Mouse (Mus musculus): ENCODE measurements around the gene Tcirg1.

Tcirg1 gene

DNA sequence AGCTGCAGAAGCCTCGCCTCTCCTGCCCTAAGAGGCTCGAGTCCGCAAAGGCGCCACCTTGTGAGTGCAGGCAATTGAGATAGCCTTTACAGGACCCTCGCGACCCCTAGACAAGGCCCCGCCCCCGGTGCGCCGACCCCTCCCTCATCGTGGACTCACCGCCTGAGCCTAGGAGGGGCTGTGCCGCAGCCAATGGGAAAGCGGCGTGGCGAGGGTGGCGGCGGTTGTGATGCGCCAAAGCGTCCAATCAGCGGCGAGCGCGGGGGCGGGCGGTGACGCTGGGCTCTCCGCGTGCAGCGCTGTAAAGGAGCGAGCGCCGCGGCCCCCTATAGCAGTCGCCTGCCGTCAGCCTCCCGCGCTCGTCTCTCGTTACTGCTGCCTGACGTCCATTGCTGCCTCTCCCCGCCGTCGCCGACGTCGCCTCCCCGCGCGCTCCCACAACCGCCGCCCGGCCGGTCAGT lies 55.4 kb downstream of the Tcirg1 start, which contains the start of gene Chka:
Gene Chka, plus strand, starts transcription at position 272 of the 461 bp plus-strand sequence.
- DNase-seq (ENCODE audit: low read depth), result peak; percentile 94

DNA sequence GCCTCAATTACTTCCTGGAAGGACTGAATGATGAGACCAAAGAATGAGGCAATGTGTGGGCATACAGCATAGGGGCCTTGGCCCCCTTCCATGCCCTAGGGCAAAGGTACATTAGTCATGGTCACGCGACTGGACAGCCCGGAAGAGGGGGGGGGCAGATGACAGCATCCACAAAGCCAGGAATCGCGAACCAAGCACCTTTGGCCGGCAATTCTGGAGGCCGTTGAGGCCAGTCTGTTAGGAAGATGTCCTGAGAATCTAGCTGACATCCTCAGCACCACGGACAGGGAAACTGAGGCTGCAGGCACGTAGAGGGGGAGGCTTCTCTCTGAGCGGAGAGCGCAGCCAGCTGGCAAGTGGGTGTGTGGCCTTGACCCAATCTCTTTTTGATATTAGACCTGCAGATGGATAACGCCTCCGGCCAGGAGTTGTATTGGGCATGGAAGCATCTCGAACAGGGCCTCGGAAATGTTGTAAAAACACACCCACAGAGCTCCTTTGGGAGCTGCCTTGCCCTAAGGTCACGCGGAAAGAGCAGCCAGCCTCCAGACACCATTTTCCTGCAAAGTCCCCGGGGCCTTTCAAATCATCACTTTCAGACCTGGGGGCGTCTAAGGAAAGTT lies 56.0 kb downstream of the Tcirg1 start:
- peak; percentile 10 for DNase-seq (ENCODE audit: low read depth)

DNA sequence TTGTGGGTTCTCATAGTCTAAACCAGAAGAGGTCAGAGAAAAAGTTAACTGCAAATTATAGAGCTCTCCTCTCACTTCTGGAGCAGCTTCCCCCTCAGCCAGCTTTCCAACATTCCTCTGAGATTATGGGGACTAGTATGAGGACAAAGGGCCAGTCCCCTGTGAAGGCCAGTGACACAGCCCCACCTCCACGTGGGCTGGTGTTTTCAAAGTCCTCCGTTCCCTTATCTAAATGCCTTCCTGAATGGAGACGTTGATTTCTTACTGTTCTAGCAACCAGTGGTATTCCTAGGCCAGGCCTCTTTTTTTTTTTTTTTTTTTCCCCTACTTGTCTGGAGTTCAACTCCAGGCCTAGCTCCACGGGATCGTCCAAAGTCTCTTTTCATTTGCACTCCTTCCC lies 56.9 kb downstream of the Tcirg1 start:
- no peak for DNase-seq (ENCODE audit: low read depth)

DNA sequence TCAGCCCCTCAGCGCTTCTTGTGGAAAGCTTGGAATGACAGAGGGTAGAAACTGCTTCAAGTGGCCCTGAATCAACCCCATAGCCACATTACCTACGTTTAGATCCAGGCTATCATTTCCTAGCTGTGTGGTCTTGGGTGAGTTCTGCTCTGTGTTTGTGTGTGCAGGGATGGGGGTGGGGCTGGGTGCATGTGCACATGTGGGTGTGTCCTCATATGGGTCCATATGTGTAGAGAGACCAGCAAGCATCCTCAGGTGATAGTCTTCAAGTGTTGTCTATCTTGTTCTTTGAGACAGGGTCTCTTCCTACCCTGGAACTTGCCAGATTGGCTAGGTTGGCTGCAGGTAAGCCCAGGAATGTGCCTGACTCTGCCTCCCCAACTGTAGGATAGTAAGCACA lies 57.7 kb downstream of the Tcirg1 start:
- no peak for DNase-seq (ENCODE audit: low read depth)

DNA sequence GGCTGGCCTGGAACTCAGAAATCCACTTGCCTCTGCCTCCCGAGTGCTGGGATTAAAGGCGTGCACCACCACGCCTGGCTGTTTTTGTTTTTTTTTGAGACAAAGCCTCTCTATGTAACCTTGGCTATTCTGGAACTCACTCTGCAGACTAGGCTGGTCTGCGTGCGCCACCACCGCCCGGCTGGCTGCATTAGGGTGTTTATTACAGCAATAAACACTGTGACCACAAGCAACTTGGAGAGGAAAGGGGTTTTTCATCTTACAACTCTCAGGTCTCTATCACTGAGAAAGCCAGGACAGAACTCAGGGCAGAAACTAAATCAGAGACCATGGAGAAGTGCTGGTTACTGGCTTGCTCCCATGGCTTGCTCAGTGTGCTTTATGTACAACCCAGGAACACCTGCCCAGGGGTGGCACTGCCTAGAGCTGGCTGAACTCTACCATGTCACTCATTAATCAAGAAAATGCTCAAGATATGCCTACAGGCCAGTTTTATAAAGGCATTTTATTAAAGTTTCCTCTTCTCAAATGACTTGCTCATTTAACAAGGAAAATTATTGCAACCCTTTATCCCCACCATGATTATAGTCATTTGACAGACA lies 58.6 kb downstream of the Tcirg1 start:
- no peak for DNase-seq (ENCODE audit: low read depth)

DNA sequence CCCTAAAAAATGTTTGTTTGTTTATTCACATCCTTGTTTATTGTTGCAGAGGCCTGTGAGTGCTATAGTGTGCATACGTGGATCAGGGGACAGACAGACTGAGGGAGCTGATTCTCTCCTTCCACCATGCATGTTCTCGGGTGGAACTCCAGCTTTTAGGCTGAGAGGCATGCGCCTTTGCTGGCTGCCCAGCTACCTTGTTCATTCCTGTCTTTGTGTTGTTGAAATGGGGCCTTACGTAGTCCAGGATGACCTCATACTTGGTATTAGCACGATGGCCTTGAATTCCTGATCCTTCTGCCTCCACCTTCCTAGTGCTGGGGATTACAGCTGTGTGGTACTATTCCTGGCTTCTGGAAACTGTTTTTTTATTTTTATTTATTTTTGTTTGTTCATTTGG lies 59.2 kb downstream of the Tcirg1 start:
- no peak for DNase-seq (ENCODE audit: low read depth)

DNA sequence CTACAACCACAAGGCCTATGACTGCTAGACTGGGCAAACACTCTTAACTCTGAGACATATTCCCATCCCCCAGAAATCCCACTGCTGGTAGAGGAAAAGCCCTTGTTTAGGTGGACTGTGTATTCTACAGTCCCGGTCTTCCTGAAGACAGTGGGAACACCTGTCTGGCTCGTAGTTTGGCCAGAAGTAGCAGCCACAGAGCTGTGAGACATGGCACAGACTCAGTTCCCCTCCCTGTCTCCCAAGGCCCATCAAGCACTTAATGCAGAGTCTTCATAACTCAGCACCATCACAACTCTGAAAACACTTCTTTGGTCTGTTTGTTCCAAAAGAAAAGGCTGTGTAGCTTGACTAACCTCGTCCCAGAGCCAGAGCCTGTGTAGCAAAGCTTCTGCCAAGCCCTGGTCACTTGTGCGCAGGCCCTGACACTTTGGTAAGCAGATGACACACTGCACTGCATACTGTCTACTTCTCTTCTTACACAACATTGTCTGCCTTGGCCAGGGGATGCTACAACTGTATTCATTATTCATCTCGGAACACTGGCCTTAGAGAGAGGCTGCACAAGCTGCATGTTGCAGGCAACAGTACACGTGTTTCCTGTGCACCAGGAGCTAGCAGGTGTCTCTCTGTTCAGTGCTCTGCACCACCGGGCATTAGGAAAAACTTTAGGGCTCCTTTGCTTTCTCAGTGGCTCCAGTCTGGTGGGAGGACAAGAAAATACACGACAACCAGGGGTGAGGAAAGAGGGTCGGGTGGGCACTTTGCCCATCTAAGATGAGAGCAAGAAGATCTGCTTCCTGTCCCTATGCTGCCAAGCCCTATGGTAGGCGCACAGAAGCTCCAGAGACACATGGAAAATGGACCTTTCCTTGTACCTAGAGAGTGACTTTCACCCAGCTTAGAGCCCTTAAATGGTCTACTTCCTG lies 60.0 kb downstream of the Tcirg1 start:
- no peak for DNase-seq (ENCODE audit: low read depth)
